Comparison of ENCODE assay signal across 8 mouse cellular contexts in genomic region chr2:138277842-138278691, GRCm38 (mm10). TPM values are rescaled to one million over a fixed set of nuclear protein-coding genes. Genes with fewer than 3 reads are reported as not detected.
DNase-seq lines count a peak whose midpoint lies in the region; ATAC-seq and TF ChIP-seq lines count a peak whose summit lies in the region.

No protein-coding gene starts in this region.

- 0 out of 2 replicates have a peak, but pooled peaks have one; percentile 14 for TF ChIP-seq CTCF in kidney, adult 2 months (conservative IDR thresholded peaks at IDR 0.05; ENCODE audit: insufficient read depth, insufficient read length, low read depth, low read length)
- peak; percentile 42; the same call in 1 of the 2 replicates for TF ChIP-seq CTCF in stomach, postnatal 0 days (IDR thresholded peaks at IDR 0.05; ENCODE audit: low read depth)

- peak overlapping the region; percentile 25 for H3K4me3 ChIP-seq in embryonic facial prominence, embryonic 11.5 days (ENCODE audit: low read depth, low read length)
- H3K4me3 ChIP-seq in kidney, adult 2 months (ENCODE audit: insufficient read depth, low read depth, low read length): peak overlapping the region; percentile 60
- H3K4me3 ChIP-seq in limb, embryonic 10.5 days: peak overlapping the region; percentile 22; the same call in 1 of the 2 replicates
- H3K4me3 ChIP-seq in midbrain, embryonic 10.5 days: peak overlapping the region; percentile 43
- peak overlapping the region; percentile 58 for H3K4me3 ChIP-seq in stomach, postnatal 0 days (ENCODE audit: low read depth, low read length)

- H3K27me3 ChIP-seq in embryonic facial prominence, embryonic 11.5 days (ENCODE audit: control insufficient read depth, insufficient read depth, low read length): no peaks in the 10 kb centered on the region
- no peaks in the 10 kb centered on the region for H3K27me3 ChIP-seq in kidney, adult 2 months (replicated peaks; ENCODE audit: control insufficient read depth, insufficient read depth, low read length)
- no peaks in the 10 kb centered on the region for H3K27me3 ChIP-seq in limb, embryonic 10.5 days (ENCODE audit: low read depth, poor library complexity, severe bottlenecking)
- H3K27me3 ChIP-seq in midbrain, embryonic 10.5 days (ENCODE audit: low read depth, poor library complexity, severe bottlenecking): no peaks in the 10 kb centered on the region
- H3K27me3 ChIP-seq in stomach, postnatal 0 days (ENCODE audit: control insufficient read depth, insufficient read depth, low read length): no peaks in the 10 kb centered on the region

- 14% methylated on average over 17 of the region's 17 CpGs for WGBS in embryonic facial prominence, embryonic 11.5 days
- WGBS in kidney, adult 2 months: 5% methylated on average over 17 of the region's 17 CpGs
- WGBS in limb, embryonic 10.5 days: 38% methylated on average over 17 of the region's 17 CpGs
- WGBS in midbrain, embryonic 10.5 days: 18% methylated on average over 17 of the region's 17 CpGs
- 6% methylated on average over 17 of the region's 17 CpGs for WGBS in stomach, postnatal 0 days

- H3K4me1 ChIP-seq in embryonic facial prominence, embryonic 11.5 days (ENCODE audit: control insufficient read depth, insufficient read depth, low read length): peaks cover 3% of the 10 kb centered on the region; the same call in 1 of the 2 replicates
- H3K4me1 ChIP-seq in kidney, adult 2 months (ENCODE audit: control insufficient read depth, insufficient read depth, low read length): peaks cover 6% of the 10 kb centered on the region; the same call in 1 of the 2 replicates
- peaks cover 41% of the 10 kb centered on the region for H3K4me1 ChIP-seq in limb, embryonic 10.5 days
- peaks cover 53% of the 10 kb centered on the region for H3K4me1 ChIP-seq in midbrain, embryonic 10.5 days
- peaks cover 9% of the 10 kb centered on the region for H3K4me1 ChIP-seq in stomach, postnatal 0 days (replicated peaks; ENCODE audit: control insufficient read depth, insufficient read depth)

- peak; percentile 75 for TF ChIP-seq POLR2A in kidney, adult 2 months (IDR thresholded peaks at IDR 0.05; ENCODE audit: low read depth, low read length)

- peak overlapping the region; percentile 32 for H3K4me2 ChIP-seq in embryonic facial prominence, embryonic 11.5 days (ENCODE audit: low read depth, low read length)
- H3K4me2 ChIP-seq in stomach, postnatal 0 days (replicated peaks; ENCODE audit: low read depth): peak overlapping the region; percentile 53

- peak; percentile 62 for DNase-seq in ovary, postnatal 36 days (ENCODE audit: low spot score)
- no peak for DNase-seq in ovary, postnatal 14 days (ENCODE audit: low spot score)
- DNase-seq in embryonic facial prominence, embryonic 11.5 days (ENCODE audit: low spot score): peak; percentile 76
- DNase-seq in heart, adult 8-10 months (ENCODE audit: low spot score): peak; percentile 84
- DNase-seq in kidney, adult 2 months: peak; percentile 86
- no peak for DNase-seq in limb, embryonic 10.5 days (ENCODE audit: low spot score)
- DNase-seq in midbrain, embryonic 10.5 days (ENCODE audit: low spot score): peak; percentile 43
- peak; percentile 91 for DNase-seq in stomach, postnatal 0 days (ENCODE audit: low spot score)

- H3K27ac ChIP-seq in embryonic facial prominence, embryonic 11.5 days (replicated peaks; ENCODE audit: low read depth, low read length): no peak overlapping the region
- H3K27ac ChIP-seq in kidney, adult 2 months (ENCODE audit: insufficient read depth, low read depth, low read length): peak overlapping the region; percentile 80
- H3K27ac ChIP-seq in limb, embryonic 10.5 days: no peak overlapping the region
- no peak overlapping the region for H3K27ac ChIP-seq in midbrain, embryonic 10.5 days (replicated peaks)
- peak overlapping the region; percentile 86 for H3K27ac ChIP-seq in stomach, postnatal 0 days (replicated peaks)

- TF ChIP-seq EP300 in stomach, postnatal 0 days (optimal IDR thresholded peaks at IDR 0.05): peak; percentile 56

- H3K9me3 ChIP-seq in embryonic facial prominence, embryonic 11.5 days (replicated peaks; ENCODE audit: control insufficient read depth, low read length): no peaks in the 10 kb centered on the region
- no peaks in the 10 kb centered on the region for H3K9me3 ChIP-seq in limb, embryonic 10.5 days (replicated peaks)
- no peaks in the 10 kb centered on the region for H3K9me3 ChIP-seq in midbrain, embryonic 10.5 days (replicated peaks)
- H3K9me3 ChIP-seq in stomach, postnatal 0 days (ENCODE audit: control insufficient read depth, low read length): no peaks in the 10 kb centered on the region

- peak; percentile 83; the same call in 1 of the 2 replicates for ATAC-seq in embryonic facial prominence, embryonic 11.5 days (replicated peaks; ENCODE audit: insufficient number of reproducible peaks, low FRiP score, low TSS enrichment, low read depth)
- ATAC-seq in stomach, postnatal 0 days (ENCODE audit: low FRiP score, low TSS enrichment): peak; percentile 93

- H3K9ac ChIP-seq in embryonic facial prominence, embryonic 11.5 days (replicated peaks; ENCODE audit: low read length): no peak overlapping the region; the same call in 1 of the 2 replicates
- peak overlapping the region; percentile 63 for H3K9ac ChIP-seq in stomach, postnatal 0 days (ENCODE audit: low read length)

- H3K36me3 ChIP-seq in embryonic facial prominence, embryonic 11.5 days (replicated peaks; ENCODE audit: control insufficient read depth, insufficient read depth, low read depth, low read length): no peaks in the 10 kb centered on the region
- no peaks in the 10 kb centered on the region for H3K36me3 ChIP-seq in kidney, adult 2 months (ENCODE audit: control insufficient read depth, insufficient read depth, low read length)
- peaks cover 13% of the 10 kb centered on the region for H3K36me3 ChIP-seq in limb, embryonic 10.5 days
- H3K36me3 ChIP-seq in midbrain, embryonic 10.5 days: peaks cover 21% of the 10 kb centered on the region
- H3K36me3 ChIP-seq in stomach, postnatal 0 days (ENCODE audit: control insufficient read depth, insufficient read depth, low read length): no peaks in the 10 kb centered on the region

RNA-seq across cellular contexts. Expression of gene Btbd3, which starts 21.7 kb away (rescaled TPM):
- 20.3 and 22.6 TPM in 2 replicates for polyA plus RNA-seq in embryonic facial prominence, embryonic 11.5 days (2014; fragmentation: Nextera tagmentation; extraction: Ambion mirVana)
- total RNA-seq in heart, adult 8-10 months (2022): 10 to 100 TPM; 11.9 to 12.3 (median 12.2) TPM
- polyA plus RNA-seq in kidney, adult 2 months (2012; rRNA removed): 6.7 and 6.9 TPM in 2 replicates
- 11.3 and 13.5 TPM in 2 replicates for polyA plus RNA-seq in limb, embryonic 10.5 days (2016; fragmentation: Nextera tagmentation; extraction: Ambion mirVana)
- polyA plus RNA-seq in midbrain, embryonic 10.5 days (2016; fragmentation: Nextera tagmentation; extraction: Ambion mirVana): 17.3 and 19.1 TPM in 2 replicates
- polyA plus RNA-seq in stomach, postnatal 0 days (2015; fragmentation: Nextera tagmentation; extraction: Ambion mirVana): 23.7 and 24.7 TPM in 2 replicates

Comparison
In these comparisons a context has a peak if more than half of its experiments do, and no peak if none do; other contexts are left out.
1. DNase-seq: peak in ovary, postnatal 36 days (single experiment), embryonic facial prominence, embryonic 11.5 days (single experiment), heart, adult 8-10 months (single experiment), kidney, adult 2 months (single experiment), midbrain, embryonic 10.5 days (single experiment) and stomach, postnatal 0 days (single experiment); none in ovary, postnatal 14 days (single experiment) and limb, embryonic 10.5 days (single experiment).
2. H3K27ac ChIP-seq: peak in kidney, adult 2 months (single experiment) and stomach, postnatal 0 days (single experiment); none in embryonic facial prominence, embryonic 11.5 days (single experiment), limb, embryonic 10.5 days (single experiment) and midbrain, embryonic 10.5 days (single experiment).
3. Peak in every context shown above with its lines, with median percentiles within 50 percentile points of each other: H3K4me3 ChIP-seq.